Mouse (Mus musculus): ENCODE measurements around the gene Eef1a2. TPM values are rescaled to one million over a fixed set of nuclear protein-coding genes. Genes with fewer than 3 reads are reported as not detected.

Eef1a2 gene
- polyA plus RNA-seq, 1 experiment from 2014 or later: 4.6 TPM

GRCm38 (mm10) chr2:181116436-181116835, 40.4 kb downstream of the Eef1a2 start:
- Histone ChIP-seq H3K36me3 (ENCODE audit: control insufficient read depth, insufficient read depth, low read length) (no peaks in the 10 kb centered on the region), H3K27ac (ENCODE audit: low read depth, low read length) (no peak overlapping the region), H3K4me3 (ENCODE audit: low read depth, low read length) (no peak overlapping the region), H3K9me3 (replicated peaks; ENCODE audit: control insufficient read depth, low read length) (no peaks in the 10 kb centered on the region), H3K4me2 (no peak overlapping the region), H3K27me3 (ENCODE audit: control insufficient read depth, insufficient read depth, low read length) (peaks cover 11% of the 10 kb centered on the region), H3K4me1 (ENCODE audit: control insufficient read depth, insufficient read depth, low read length) (no peaks in the 10 kb centered on the region), H3K9ac (ENCODE audit: low read depth, low read length) (no peak overlapping the region)
- 77% methylated on average over 5 of the region's 5 CpGs for WGBS (ENCODE audit: insufficient replicate concordance)
- no peak for ATAC-seq (replicated peaks; ENCODE audit: insufficient number of reproducible peaks, low FRiP score, low TSS enrichment)

GRCm38 (mm10) chr2:181115367-181115766, 41.4 kb downstream of the Eef1a2 start:
- 57% methylated on average over 3 of the region's 3 CpGs for WGBS (ENCODE audit: insufficient replicate concordance)
- no peak for ATAC-seq (replicated peaks; ENCODE audit: insufficient number of reproducible peaks, low FRiP score, low TSS enrichment)

GRCm38 (mm10) chr2:181113762-181114361, 43.0 kb downstream of the Eef1a2 start:
- Histone ChIP-seq H3K4me3 (ENCODE audit: low read depth, low read length) (no peak overlapping the region), H3K4me2 (no peak overlapping the region), H3K27me3 (ENCODE audit: control insufficient read depth, insufficient read depth, low read length) (peaks cover 11% of the 10 kb centered on the region), H3K4me1 (ENCODE audit: control insufficient read depth, insufficient read depth, low read length) (no peaks in the 10 kb centered on the region), H3K27ac (ENCODE audit: low read depth, low read length) (no peak overlapping the region), H3K36me3 (ENCODE audit: control insufficient read depth, insufficient read depth, low read length) (no peaks in the 10 kb centered on the region), H3K9me3 (replicated peaks; ENCODE audit: control insufficient read depth, low read length) (no peaks in the 10 kb centered on the region), H3K9ac (ENCODE audit: low read depth, low read length) (no peak overlapping the region)
- 75% methylated on average over 8 of the region's 8 CpGs for WGBS (ENCODE audit: insufficient replicate concordance)
- no peak for ATAC-seq (replicated peaks; ENCODE audit: insufficient number of reproducible peaks, low FRiP score, low TSS enrichment)

More at GRCm38 (mm10) chr2:181115367-181115766, 41.4 kb downstream of the Eef1a2 start:
- H3K27me3 ChIP-seq (ENCODE audit: control insufficient read depth, insufficient read depth, low read length): peaks cover 11% of the 10 kb centered on the region
- no peaks in the 10 kb centered on the region for H3K9me3 ChIP-seq (replicated peaks; ENCODE audit: control insufficient read depth, low read length)
- H3K9ac ChIP-seq (ENCODE audit: low read depth, low read length): no peak overlapping the region
- no peak overlapping the region for H3K4me2 ChIP-seq
- H3K36me3 ChIP-seq (ENCODE audit: control insufficient read depth, insufficient read depth, low read length): no peaks in the 10 kb centered on the region
- H3K4me3 ChIP-seq (ENCODE audit: low read depth, low read length): no peak overlapping the region
- H3K4me1 ChIP-seq (ENCODE audit: control insufficient read depth, insufficient read depth, low read length): no peaks in the 10 kb centered on the region
- H3K27ac ChIP-seq (ENCODE audit: low read depth, low read length): no peak overlapping the region

GRCm38 (mm10) chr2:181111665-181112064, 45.1 kb downstream of the Eef1a2 start:
- H3K4me3 ChIP-seq (ENCODE audit: low read depth, low read length): no peak overlapping the region
- no peak for ATAC-seq (replicated peaks; ENCODE audit: insufficient number of reproducible peaks, low FRiP score, low TSS enrichment)
- H3K27me3 ChIP-seq (ENCODE audit: control insufficient read depth, insufficient read depth, low read length): 0 out of 2 replicates have a peak, but pooled peaks cover 3% of the 10 kb centered on the region
- no peak overlapping the region for H3K27ac ChIP-seq (ENCODE audit: low read depth, low read length)
- H3K4me2 ChIP-seq: no peak overlapping the region
- WGBS (ENCODE audit: insufficient replicate concordance): 91% methylated on average over 1 of the region's 1 CpGs
- H3K9ac ChIP-seq (ENCODE audit: low read depth, low read length): no peak overlapping the region
- no peaks in the 10 kb centered on the region for H3K36me3 ChIP-seq (ENCODE audit: control insufficient read depth, insufficient read depth, low read length)
- no peaks in the 10 kb centered on the region for H3K9me3 ChIP-seq (replicated peaks; ENCODE audit: control insufficient read depth, low read length)
- H3K4me1 ChIP-seq (ENCODE audit: control insufficient read depth, insufficient read depth, low read length): no peaks in the 10 kb centered on the region

GRCm38 (mm10) chr2:181104111-181104510, 52.7 kb downstream of the Eef1a2 start:
- H3K36me3 ChIP-seq (ENCODE audit: control insufficient read depth, insufficient read depth, low read length): no peaks in the 10 kb centered on the region
- no peak overlapping the region for H3K4me3 ChIP-seq (ENCODE audit: low read depth, low read length)
- WGBS (ENCODE audit: insufficient replicate concordance): 62% methylated on average over 2 of the region's 2 CpGs
- no peak for ATAC-seq (replicated peaks; ENCODE audit: insufficient number of reproducible peaks, low FRiP score, low TSS enrichment)
- no peak overlapping the region for H3K9ac ChIP-seq (ENCODE audit: low read depth, low read length)
- H3K9me3 ChIP-seq (replicated peaks; ENCODE audit: control insufficient read depth, low read length): no peaks in the 10 kb centered on the region
- H3K4me2 ChIP-seq: no peak overlapping the region
- no peak overlapping the region for H3K27ac ChIP-seq (ENCODE audit: low read depth, low read length)
- no peaks in the 10 kb centered on the region for H3K4me1 ChIP-seq (ENCODE audit: control insufficient read depth, insufficient read depth, low read length)
- peaks cover 3% of the 10 kb centered on the region; the same call in 1 of the 2 replicates for H3K27me3 ChIP-seq (ENCODE audit: control insufficient read depth, insufficient read depth, low read length)

- Histone ChIP-seq H3K36me3 (ENCODE audit: control insufficient read depth, insufficient read depth, low read length) (no peaks in the 10 kb centered on the region), H3K9ac (ENCODE audit: low read depth, low read length) (no peak overlapping the region), H3K9me3 (replicated peaks; ENCODE audit: control insufficient read depth, low read length) (no peaks in the 10 kb centered on the region), H3K4me3 (ENCODE audit: low read depth, low read length) (no peak overlapping the region), H3K4me1 (ENCODE audit: control insufficient read depth, insufficient read depth, low read length) (no peaks in the 10 kb centered on the region), H3K27ac (ENCODE audit: low read depth, low read length) (no peak overlapping the region), H3K4me2 (no peak overlapping the region), H3K27me3 (ENCODE audit: control insufficient read depth, insufficient read depth, low read length) (peaks cover 3% of the 10 kb centered on the region; the same call in 1 of the 2 replicates)
- ATAC-seq (replicated peaks; ENCODE audit: insufficient number of reproducible peaks, low FRiP score, low TSS enrichment): no peak
- WGBS (ENCODE audit: insufficient replicate concordance): 48% methylated on average over 2 of the region's 2 CpGs
Measured at GRCm38 (mm10) chr2:181102161-181102560, 54.7 kb downstream of the Eef1a2 start.

- H3K36me3 ChIP-seq (ENCODE audit: control insufficient read depth, insufficient read depth, low read length): no peaks in the 10 kb centered on the region
- ATAC-seq (replicated peaks; ENCODE audit: insufficient number of reproducible peaks, low FRiP score, low TSS enrichment): no peak
- H3K4me3 ChIP-seq (ENCODE audit: low read depth, low read length): no peak overlapping the region
- no peak overlapping the region for H3K4me2 ChIP-seq
- no peaks in the 10 kb centered on the region for H3K4me1 ChIP-seq (ENCODE audit: control insufficient read depth, insufficient read depth, low read length)
- peaks cover 8% of the 10 kb centered on the region for H3K27me3 ChIP-seq (ENCODE audit: control insufficient read depth, insufficient read depth, low read length)
- no peak overlapping the region for H3K9ac ChIP-seq (ENCODE audit: low read depth, low read length)
- no peak overlapping the region for H3K27ac ChIP-seq (ENCODE audit: low read depth, low read length)
- 61% methylated on average over 1 of the region's 1 CpGs for WGBS (ENCODE audit: insufficient replicate concordance)
- no peaks in the 10 kb centered on the region for H3K9me3 ChIP-seq (replicated peaks; ENCODE audit: control insufficient read depth, low read length)
Measured at GRCm38 (mm10) chr2:181101626-181102025, 55.2 kb downstream of the Eef1a2 start.

- ATAC-seq (replicated peaks; ENCODE audit: insufficient number of reproducible peaks, low FRiP score, low TSS enrichment): no peak
- Histone ChIP-seq H3K9ac (ENCODE audit: low read depth, low read length) (no peak overlapping the region), H3K4me3 (ENCODE audit: low read depth, low read length) (no peak overlapping the region), H3K36me3 (ENCODE audit: control insufficient read depth, insufficient read depth, low read length) (no peaks in the 10 kb centered on the region), H3K4me2 (no peak overlapping the region), H3K9me3 (replicated peaks; ENCODE audit: control insufficient read depth, low read length) (no peaks in the 10 kb centered on the region), H3K27me3 (ENCODE audit: control insufficient read depth, insufficient read depth, low read length) (peaks cover 19% of the 10 kb centered on the region), H3K4me1 (ENCODE audit: control insufficient read depth, insufficient read depth, low read length) (no peaks in the 10 kb centered on the region), H3K27ac (ENCODE audit: low read depth, low read length) (no peak overlapping the region)
- WGBS (ENCODE audit: insufficient replicate concordance): 79% methylated on average over 2 of the region's 2 CpGs
Measured at GRCm38 (mm10) chr2:181100087-181100486, 56.7 kb downstream of the Eef1a2 start.
